Mouse (Mus musculus) thymus, adult 2 months (tissue): ENCODE results near the gene Ppfia1.

Experiments used
- CTCF ChIP-seq: fragments of 200-500 bp; IDR thresholded peaks from 2 replicates; pipeline ENCODE4 v1.5.1; 2012; ENCODE audit warnings: mild to moderate bottlenecking, control low read depth, low read length, moderate library complexity, borderline replicate concordance; ENCODE audit not compliant: control insufficient read depth, poor library complexity, insufficient read depth; ENCODE audit errors: extremely low read depth
- POLR2A ChIP-seq: fragments of 200-500 bp; IDR thresholded peaks from 2 replicates; pipeline ENCODE4 v1.6.1; 2012; ENCODE audit warnings: mild to moderate bottlenecking, low read length, control low read depth, moderate library complexity; ENCODE audit not compliant: control insufficient read depth, poor library complexity, insufficient read depth; ENCODE audit errors: extremely low read depth

DNA sequence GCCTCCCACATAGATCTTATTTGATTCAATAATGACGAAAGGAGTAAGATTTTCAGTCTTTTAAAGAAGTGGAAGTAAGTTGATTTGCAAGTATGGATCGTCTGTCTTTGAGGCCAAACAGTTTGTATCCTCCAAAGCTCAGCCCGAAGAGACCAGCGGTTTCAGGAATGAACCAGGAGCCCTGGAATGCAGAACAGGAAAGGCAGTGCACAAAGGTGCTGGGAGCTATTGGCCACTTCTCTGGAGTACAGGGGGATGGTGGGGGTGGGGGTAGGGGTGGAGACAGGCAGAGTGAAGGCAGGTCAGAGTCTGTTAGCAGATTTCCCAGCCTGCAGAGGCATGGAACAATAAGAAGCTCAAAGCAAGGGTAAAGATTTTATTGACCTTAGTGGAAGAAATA lies 80.0 kb downstream of the Ppfia1 start:
- TF ChIP-seq CTCF (no peak), POLR2A (no peak)
